Mouse (Mus musculus) bone marrow macrophage, adult 2 months (primary cell): Measurements from ENCODE around the gene Med13l.

Experiments
- CTCF ChIP-seq: IDR thresholded peaks from 2 replicates; pipeline ENCODE4 v1.5.1; 2012; ENCODE audit warnings: low read depth, mild to moderate bottlenecking, low read length, moderate library complexity
- POLR2A ChIP-seq: IDR thresholded peaks from 2 replicates; pipeline ENCODE4 v1.6.1; 2012; ENCODE audit warnings: mild to moderate bottlenecking, low read depth, low read length, borderline replicate concordance

GRCm38 (mm10) chr5:118562206-118562605, 1.7 kb downstream of the Med13l start:
- TF ChIP-seq CTCF (no peak), POLR2A (no peak)
